Mouse (Mus musculus) gastrocnemius, postnatal 25 days (tissue): ENCODE data around the gene 2210407C18Rik. TPM values are rescaled to one million over a fixed set of nuclear protein-coding genes. Genes with fewer than 3 reads are reported as not detected.
A peak's percentile ranks its signal among the peaks of the same experiment; 100 is the strongest.

Experiments used
- DNase-seq: peaks from one replicate; pipeline ENCODE4 v3.0.0; 2022
- long read RNA-seq, 2 experiments: library from polyadenylated mRNA; stranded (forward); transcript quantifications; one replicate each; pipeline ENCODE4 v2.0.0; 2021
- total RNA-seq, 2 experiments: library from RNA; stranded (reverse); gene quantifications; 1 replicate in 1 of 2; 2 replicates in 1 of 2; pipeline ENCODE4 v1.2.3; 2021

2210407C18Rik gene
- total RNA-seq, result not detected
- long read RNA-seq, experiment 1, result 0 reads
- long read RNA-seq, experiment 2, result 0 reads

DNA sequence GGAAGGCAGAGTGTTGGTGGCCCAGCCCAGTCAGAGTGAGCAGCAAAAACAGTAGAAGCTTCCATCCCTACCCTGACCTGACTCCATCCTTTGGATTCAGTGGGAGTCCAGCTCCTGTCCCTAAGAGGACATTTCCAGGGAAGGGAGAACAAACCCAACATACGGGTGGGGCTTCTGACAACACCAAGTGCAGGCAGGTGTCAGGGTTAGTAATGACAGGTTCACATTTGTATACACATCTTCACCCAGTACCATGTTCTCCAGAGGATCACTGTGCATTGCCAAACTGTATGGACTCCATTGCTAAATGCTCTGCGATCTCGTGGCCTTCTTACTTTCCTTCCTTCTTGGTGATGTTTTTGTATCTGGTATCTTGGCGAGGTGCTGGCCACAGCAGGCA is at the start of gene 2210407C18Rik:
Gene 2210407C18Rik (minus strand): TSS at position 101 of the 400 bp plus-strand sequence.
- no peak for DNase-seq

DNA sequence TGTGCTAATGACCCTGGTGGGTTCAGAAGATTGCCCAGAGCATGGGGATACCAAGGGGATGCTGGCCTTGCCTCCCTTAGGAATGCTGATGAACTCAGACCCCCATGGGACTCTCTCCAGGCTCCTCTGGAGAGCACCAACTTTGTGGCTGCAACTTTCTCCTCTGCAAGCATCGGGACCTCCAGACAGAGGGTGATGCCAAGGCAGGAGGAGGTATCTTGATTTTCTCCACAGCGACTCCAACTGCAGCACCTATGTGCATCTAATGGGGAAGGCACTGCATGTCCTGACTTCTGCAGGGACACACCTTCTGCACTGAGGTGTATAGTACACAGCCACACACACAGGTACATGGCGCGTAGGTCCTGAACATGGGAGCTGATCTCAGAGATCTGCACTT is 42.7 kb upstream of the 2210407C18Rik start, which contains the start of gene Olfr322:
Gene Olfr322 (plus strand): TSS at position 187 of the 400 bp plus-strand sequence.
- no peak for DNase-seq

DNA sequence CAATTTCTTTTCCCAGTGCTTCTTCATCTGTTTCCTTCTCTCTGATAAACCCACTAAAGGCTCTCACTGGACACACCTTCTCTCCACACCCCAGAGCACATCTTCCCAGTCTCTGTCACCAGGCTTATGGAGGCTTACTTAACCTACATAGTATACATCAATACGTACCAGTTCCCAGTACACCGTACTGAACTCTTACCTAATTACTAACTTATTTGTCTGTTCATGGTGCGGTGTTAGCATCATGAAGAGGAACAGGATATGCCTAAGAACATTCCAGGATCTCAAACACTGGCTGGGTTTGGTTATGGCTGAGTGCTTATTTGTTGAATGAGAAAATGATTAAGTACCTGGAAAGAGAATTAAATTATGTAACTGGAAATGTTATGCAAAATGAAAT is 39.3 kb upstream of the 2210407C18Rik start:
- DNase-seq, result no peak

DNA sequence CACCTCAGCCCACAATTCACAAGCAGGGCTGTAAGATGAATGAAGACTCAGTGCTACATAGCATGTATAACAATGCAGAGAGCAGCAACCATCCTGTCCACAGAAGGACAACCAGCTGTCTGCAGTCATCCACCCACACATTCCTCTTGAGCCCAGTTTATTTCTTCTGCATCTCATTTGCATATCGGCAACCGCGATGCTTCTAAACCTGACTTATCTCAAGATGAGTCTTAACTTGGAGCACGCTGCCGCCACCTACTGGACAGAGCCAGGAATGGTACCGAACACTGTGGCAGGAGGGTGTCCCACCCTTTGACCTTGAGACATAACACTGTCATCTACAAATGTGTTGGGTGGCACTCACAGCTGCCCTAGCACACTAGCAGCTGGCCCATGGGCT is 27.5 kb upstream of the 2210407C18Rik start:
- DNase-seq, result no peak

DNA sequence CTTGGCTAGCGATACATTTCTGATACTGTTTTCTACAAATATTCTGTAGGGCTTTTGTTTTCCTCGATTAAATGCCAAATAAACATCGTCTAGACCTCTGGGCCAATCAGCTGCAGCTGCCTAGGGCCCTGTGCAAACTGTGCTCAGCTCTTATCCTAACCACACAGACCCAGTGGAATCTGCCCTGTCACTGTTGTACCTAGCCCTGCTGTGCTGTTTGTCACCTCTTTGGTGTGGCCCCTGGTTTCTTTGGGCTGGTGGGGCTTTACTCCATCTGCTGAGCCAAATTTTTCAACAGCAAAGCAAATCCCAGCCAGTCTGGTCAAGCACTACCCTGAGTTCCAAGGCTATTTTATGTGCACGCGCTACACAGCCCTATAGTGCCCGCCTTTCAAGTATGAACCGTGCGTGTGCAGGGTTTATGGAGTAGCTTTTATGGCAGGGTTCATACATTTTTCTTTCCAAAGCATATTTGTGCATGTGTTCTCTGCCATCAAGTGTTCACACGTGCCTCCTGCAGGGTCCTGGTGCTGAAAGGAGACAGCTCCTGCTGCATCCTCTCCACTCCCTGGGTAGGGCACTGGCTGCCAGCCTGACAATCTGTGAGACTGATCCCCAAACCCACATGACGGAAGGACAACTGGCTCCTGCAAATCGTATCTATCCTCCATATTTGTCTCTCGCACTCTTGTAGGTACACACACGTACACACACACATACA is 25.9 kb upstream of the 2210407C18Rik start:
- no peak for DNase-seq

DNA sequence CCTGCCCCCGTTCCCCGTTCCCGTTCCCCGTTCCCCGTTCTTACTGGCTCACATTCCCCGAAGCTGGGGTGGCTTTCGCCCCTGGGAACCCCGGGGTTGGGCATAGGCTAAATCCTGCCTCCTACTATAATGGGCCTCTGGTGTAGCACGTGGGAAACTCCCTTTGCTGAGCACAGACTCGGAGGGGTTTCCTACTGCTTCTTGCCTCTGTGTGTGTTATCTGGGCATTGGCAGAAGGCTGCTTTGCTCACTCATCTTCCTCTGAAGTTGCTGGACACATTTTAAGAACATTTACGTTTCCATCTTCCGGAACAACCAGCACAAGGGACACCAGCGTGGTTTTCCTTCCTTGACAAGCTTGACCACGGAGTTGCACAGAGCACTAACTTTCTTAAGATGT is 25.2 kb upstream of the 2210407C18Rik start:
- DNase-seq, result no peak

DNA sequence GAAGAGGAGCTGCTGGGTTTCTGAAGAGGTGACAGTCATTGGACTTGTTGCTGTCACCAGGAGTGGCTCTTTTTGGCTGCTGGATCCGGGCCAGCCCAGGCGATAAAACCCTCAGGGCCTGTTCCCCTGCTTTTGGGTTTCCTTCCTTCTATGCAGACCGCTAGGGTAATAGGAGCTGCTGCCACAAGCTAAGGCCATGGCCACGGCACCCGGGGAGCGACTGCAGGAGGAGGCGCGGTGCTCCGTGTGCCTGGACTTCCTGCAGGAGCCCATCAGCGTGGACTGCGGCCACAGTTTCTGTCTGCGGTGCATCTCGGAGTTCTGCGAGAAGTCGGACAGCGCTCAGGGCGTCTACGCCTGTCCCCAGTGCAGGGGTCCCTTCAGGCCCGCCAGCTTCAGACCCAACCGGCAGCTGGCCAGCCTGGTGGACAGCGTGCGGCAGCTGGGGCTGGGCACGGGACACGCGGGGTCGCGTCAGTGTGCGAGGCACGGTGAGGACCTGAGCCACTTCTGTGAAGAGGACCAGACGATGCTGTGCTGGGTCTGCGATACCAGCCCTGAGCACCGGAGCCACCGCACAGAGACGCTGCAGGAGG is 24.5 kb upstream of the 2210407C18Rik start, which contains the start of gene Trim58:
Gene Trim58 (plus strand): TSS at position 194 of the 596 bp plus-strand sequence.
- DNase-seq, result no peak

DNA sequence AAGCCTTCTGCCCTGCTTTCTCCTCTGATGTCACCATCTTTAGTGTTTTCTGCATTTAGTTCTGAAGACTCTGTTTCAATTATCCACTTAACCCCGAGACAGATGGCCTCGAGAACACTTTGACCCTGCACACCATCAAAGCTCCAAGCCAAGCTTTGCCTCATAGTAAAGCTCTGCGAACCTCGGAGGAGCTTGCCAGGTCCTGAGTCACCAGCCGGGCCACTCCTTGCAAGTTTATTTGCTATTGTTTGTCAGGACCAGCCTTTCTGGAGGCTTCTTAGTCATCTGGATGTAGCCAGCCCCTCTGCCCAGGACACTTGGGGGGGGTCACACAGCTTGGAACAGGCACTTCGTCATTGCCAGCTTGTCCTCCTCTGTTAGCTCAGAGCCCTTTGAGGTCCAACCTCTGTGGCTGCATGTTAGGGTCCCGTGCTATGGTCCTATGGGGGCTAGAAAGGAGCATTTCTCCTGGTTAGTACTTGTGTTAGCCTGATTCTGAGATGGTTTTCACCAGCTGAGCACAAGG is 22.4 kb upstream of the 2210407C18Rik start:
- peak; percentile 13 for DNase-seq

DNA sequence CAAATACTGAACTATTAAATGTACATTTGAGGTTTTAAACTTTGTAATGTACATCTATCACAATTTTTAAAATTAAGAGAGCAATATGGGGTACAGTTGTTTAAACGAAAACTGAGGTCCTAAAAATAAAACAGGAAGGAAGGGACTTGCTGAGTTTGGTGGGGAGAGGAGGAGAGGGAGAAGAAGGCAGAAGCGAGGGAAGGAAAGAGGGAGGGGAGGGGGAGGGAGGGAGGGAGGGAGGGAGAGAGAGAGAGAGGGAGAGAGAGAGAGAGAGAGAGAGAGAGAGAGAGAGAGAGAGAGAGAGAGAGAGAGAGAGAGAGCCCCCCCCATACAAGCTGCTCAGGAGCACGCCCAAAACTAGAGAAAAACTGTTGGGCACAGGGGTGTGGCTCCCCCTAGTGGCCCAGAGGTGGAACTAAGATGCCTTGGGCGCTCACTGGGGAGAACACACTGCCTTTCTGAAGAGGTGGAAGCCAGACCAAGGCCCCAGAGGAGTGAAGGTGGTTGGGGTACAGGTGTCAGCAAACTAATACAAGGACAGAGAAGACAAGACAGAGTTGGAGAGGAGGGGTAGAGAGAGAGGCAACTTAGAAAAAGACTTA is 20.6 kb upstream of the 2210407C18Rik start:
- peak; percentile 19 for DNase-seq

DNA sequence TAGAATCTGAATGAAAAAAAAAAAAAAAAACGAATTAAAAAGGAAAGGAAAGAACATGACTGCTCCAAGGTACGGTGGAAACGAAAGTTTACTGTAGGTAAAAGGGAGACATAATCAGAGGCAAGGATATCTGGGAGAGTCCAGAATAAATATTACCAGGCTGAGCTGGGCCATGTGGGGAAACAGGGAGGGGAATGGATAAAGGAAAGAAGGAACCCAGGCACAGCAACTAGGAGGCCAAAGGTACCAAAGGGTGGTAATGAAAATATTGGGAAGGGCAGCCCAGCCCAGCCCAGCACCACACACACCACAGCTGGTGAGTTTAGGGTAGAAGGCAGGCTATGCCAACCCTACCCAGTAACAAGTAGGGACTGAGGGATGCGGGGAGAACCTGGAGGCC is 19.0 kb upstream of the 2210407C18Rik start:
- DNase-seq, result no peak

DNA sequence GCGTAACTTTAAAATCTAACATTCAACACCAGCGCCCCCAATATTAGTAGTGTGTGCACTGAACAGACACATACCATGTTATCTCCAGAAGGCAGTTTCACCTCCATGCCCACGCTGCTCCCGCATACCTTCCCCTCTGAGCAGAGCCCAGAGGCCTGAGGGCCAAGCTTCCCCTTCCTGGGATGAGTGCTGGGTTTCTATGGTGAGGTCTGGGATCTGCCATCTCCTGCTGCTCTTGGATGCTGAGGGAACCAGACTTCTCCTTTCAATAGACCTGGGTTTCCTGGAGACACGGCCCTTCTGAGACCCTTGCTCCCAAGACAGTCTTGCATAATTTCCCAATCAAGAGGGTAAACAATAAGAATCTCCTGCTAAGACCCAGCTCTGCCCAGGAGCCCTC is 14.5 kb upstream of the 2210407C18Rik start, which contains the start of gene Olfr323:
Gene Olfr323 (minus strand): TSS at position 101 of the 400 bp plus-strand sequence.
- DNase-seq, result no peak

DNA sequence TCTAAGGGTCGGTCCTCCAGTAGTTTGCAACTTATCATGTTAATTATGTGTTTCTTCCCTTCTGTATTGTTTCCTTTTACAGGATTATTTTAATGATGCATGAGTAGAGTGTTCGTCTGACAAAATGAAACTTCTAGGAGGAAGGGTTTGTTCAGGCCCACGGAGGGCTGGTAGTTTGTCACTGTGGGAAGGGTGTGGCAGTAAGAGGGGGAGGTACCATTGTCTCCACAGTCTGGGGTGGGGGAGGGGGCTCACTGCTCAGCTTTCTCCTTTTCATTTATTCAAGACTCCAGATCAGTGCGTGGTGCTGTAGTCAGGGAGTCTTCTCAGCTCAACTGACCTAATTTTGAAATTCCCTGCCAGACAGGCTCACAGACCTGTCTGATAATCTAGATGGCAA is 10.3 kb upstream of the 2210407C18Rik start:
- DNase-seq, result no peak

DNA sequence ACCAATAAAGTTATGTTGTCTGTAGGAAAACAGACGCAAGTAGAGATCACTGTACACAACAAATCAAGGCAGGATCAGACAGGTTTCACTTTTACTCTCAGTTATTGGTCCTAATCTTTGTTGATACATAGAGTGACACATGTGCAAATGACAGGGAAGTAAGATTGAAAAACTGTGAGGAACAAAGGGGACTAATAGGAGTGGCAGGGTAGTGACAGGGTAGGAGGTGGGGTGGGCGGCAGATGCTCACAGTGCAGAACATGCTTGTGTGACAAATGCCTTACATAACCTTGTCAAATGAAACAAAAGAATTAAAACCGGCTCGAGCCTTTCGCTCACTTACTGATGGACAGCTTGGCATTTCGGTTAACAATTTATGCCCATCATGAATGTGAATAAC is 2.9 kb upstream of the 2210407C18Rik start:
- DNase-seq, result no peak

DNA sequence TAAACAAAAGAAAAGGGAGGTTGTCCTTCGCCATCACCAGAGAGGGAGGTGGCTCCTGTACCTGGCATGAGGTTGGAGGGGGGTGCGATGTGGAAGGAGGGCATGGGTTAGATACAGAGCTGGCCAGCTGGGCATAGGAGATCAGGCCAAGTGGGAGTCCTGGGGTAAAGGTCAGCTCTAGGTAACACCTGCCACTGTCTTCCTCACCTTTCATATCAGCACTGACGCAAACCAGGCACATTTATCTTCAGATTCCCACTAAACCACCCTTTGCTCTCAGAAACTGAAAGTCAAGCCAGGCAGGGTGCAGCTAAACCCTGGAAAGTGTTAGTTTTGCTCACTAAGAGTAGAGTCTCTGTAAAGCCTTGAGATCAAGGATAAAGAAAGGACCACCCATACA is 2.5 kb upstream of the 2210407C18Rik start:
- DNase-seq, result no peak

DNA sequence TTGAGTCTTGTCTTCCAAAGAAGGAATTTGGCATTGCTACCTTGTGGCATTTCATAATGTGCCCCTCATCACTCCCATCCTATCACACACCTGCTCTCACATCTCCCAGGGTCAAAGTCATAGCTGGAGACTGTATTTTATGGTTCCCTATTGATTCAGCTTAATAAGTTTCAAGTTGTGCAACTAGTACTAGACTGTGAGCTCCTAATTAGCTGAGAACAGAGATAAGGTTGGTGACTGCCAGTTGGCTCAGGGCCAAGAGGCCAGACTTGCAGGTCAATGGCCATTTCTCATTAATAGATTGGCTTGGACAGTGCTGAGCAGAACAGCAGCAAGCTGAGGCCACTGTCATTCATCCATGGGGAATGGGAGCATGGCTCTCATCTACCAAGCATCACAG is 1.3 kb downstream of the 2210407C18Rik start:
- DNase-seq, result no peak

DNA sequence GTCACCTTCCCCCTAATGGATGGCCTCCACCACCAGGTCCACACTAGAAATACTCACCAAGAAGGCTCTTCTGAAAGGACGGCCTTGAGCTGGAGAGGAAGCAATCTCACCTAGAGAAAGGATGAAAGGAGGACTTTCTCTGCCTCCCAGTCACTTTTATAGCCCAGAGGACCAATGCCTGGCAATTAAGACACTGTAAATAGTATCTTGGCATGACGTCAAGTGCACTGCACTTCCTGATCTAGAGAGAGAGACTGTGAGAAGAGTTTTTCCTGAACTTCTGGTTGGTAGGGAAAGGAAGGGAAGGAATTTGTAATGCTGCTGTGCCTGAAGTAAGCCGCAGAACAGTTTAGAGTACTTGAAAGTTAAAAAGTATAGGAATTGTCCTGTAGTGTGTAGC is 2.5 kb downstream of the 2210407C18Rik start:
- no peak for DNase-seq

DNA sequence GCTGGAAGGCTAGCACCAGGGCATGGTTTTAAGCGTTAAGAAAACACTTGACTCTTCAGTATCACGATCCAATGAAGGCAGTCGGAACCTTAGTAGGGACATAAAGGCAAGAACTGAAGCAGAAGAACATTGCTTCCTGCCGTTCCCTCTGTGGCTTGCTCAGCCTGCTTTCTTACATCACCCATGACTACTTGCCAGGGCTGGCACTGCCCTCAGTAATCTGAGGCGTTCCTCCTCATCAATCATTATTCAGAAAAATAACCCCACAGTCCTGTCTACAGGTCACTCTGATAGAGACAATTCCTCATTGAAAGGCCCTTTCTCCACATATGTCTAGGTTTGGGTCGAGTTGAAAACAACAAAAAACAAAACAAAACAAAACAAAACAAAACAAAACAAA is 8.8 kb downstream of the 2210407C18Rik start:
- DNase-seq, result no peak

DNA sequence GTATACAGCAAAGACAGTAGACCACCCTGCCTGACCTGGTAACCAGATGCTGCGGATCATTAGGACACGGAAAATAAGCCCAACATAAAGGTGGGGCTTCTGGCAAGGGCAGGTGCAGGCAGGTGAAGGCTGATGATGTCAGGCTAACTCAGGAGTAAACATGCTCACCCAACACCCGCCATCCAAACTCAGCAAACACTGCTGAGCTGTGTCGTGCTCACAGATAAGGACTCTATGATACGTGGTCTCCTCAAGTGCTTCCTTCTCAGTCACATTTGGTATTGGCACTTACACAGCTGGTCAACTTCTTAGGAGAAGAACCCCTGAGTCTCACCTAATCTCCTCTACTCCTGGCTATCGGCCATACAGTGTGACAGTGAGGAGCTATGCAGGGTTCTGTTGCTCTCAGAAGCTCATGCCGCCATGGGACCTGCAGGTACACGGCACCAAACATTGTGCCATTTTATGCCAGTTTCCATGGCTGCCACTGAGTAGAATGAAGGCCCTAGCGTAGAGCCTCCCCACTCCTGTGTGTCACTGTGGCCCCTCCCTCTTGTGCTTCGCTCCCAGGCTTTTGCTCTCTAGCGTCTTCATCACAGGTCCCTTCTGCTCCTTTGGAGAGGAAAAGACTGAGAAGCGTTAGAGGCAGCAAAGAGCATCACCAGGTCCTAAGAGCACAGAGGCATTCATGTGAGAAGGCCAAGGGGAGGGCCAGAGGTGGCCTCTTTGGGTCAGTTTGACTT is 9.5 kb downstream of the 2210407C18Rik start:
- DNase-seq, result no peak

DNA sequence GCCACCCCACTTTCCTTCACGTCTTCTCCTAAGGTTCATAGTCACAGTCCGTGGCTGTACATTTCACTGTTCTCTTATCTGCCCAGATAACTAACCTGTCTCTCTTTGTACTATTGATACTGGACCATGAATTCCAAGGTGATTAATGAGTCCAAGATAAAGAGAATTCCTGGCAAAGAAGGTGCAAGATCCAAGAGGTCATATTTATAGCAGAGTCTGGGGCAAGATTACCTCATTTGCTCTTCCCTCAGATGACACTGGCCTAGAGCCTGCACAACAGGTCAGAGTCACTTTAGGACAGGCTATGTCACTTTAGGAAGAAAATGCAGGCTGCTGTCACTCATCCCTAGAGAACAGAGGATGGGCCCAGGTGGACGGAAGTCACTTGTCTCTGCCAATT is 10.6 kb downstream of the 2210407C18Rik start:
- DNase-seq, result no peak

DNA sequence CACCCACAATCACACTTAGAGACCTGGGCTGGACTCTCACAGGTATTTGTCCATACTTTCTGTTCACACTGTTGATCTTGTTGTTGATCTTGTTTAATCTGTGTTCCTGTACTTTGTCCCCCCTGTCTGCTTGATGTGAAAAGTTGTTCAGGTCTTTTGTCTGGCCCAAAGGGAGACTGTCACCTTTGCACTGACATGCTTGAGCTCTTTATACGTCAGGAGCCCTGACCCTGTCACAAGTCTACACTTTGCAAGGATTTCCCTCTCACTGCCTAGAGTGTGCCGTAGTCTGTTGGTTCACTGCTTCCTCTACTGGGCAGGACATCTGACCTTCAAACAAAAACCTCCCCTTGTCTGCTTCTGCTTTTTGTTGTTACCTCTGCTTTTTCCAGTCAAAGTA is 11.2 kb downstream of the 2210407C18Rik start:
- no peak for DNase-seq

DNA sequence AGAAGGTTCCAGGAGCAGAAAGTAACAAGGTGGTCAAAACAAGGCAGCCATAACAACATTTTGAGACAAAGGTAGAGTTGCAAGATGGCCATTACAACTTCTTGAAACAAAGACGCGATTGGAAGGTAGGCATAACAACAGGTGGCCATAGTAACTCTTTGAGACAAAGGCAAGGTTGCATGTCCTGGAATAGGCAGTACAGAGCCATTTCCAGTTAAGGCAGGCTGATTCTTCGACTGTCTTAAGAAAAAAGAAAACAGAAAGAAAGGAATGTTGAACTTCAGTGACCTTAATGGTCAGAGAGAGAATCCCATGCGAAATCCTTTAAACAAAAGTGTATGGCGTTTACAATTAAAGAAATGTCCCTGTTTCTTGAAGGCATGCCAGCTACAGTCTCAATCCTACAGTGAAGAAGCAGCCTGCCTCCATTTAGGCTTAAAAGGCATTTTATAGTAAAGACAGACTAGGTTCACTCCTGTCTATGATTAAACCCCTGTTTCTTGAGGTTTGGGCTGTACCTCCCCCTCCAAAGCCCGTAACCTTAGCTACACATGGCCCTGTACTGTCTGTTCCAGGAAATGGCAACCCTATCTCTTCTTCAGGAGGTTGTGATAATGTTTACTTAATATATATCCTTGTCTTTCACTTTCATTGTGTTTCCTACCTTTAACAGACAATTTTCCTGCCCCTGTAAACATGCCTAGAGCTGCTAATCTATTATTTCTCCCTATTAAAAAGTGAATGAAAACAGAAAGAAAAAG is 12.9 kb downstream of the 2210407C18Rik start:
- DNase-seq, result no peak

DNA sequence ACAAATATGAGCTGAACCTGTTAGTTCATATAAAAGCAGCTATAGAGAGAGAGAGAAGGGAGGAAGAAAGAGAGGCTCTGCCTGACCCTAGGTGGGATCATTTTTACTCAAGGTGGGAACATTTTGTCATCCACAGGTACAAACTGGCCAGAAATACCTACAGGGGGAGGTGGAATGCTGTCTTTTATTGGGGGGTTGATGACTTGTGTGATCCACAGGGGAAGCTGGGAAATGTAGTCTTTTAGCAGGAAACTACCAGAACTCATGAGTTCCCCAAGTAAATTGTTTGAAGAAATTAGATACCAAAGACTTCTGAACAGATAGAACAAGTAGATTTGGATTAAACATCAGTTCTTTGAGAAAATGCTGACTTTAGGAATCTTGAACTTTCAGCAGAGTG is 13.8 kb downstream of the 2210407C18Rik start:
- DNase-seq, result no peak
